Mouse (Mus musculus) cerebellum, postnatal 25 days (tissue): Measurements from ENCODE around the gene Nudt19.
"Not testable (repeated sequence)": the region's sequence is repeated elsewhere in the genome, so short reads cannot be mapped to it uniquely, and the experiment has no call there.

Source experiments
- DNase-seq, 2 experiments: peaks; one replicate each; pipeline ENCODE4 v3.0.0; 2021; ENCODE audit warnings: mixed read lengths in 2 of 2

Gene Nudt19

DNA sequence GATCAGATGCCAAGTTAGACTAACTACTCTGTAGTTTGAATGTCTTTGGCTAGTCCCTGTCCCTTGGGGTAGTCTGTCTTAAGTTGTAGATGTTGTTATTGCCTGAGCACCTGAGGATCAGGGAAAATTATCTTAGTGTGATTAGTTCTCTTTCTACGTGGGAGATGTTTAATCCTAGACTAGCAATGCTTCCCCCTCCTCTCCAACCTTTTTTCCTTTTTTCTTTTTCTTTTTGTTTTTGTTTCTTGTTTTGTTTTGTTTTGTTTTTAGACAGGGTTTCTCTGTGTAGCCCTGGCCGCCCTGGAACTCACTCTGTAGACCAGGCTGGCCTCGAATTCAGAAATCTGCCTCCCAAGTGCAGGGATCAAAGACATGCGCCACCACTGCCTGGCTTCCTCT is at the start of gene Nudt19:
Gene Nudt19, minus strand, starts transcription at position 100 of the 399 bp plus-strand sequence.
- no peak for DNase-seq

DNA sequence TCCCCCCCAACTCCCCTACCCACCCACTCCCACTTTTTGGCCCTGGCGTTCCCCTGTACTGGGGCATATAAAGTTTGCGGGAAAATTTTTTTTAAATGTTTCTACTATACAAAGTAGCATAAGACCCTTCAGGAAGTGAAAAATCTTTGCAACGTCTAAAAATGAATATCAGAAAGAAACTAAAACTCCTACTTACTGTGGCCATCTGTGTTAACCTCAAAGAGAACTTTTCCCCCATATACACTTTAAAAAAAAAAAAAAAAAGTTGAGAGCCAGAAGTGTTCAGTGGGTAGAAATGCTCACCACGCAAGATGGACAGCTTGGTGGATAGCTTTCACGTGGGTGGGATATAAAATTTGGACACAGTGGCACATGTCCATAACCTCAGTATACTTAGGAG is 46.7 kb upstream of the Nudt19 start:
- no peak for DNase-seq

DNA sequence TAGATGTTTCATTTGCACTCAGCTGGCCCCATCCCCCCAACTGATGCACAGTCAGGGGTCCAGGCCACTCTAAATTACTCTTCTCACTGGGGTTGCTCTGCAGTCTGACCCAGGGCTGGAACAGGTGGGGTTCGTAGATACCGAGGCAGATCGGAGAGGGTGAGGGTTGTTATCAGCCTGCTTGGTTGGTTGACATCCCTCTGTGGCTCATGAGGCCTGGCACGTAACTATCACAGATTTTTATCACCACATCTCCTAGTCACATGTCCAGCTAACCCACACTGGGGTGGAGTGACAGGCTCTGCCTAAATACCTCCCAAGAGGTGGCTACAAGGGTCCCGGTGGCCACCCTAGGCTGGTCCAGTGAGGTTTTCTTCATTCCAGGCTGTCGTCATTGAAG is 45.0 kb upstream of the Nudt19 start:
- no peak for DNase-seq

DNA sequence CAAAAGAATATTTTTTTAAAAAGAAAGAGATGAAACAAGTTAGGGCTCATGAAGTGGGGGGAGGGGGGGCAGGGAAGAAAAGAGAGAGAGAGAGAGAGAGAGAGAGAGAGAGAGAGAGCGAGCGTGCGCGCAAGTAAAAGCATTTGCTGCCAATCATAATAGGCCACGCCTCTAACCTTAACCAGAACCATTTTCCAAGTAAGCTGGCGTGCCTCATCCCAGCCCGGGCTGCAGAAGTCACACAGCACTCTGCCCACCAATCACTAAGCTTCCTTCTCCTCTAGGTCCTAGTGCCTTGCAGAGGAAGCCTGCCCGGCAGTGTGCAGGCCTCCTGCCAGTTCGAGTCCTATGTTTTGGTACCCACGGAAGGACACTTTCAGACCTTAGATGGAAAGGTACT is 43.9 kb upstream of the Nudt19 start:
- no peak for DNase-seq

DNA sequence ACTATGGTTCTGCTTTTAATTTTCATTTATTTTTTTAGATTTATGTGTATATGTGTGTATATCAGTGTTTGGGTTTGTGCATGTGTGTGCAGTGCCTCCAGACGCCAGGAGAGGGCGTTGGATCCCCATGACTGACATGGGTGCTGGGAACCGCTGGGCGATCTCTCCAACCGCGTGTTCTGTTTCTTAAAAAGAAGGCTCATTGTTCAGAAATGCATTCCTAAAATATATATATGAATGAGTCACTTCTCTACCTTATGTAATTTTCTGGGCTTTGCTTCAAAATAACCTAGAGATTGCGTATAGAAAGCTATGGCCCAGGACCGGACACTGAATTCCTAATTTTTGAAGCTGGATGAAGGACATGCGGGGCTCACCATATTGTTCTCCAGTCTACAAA is 43.4 kb upstream of the Nudt19 start:
- no peak for DNase-seq

DNA sequence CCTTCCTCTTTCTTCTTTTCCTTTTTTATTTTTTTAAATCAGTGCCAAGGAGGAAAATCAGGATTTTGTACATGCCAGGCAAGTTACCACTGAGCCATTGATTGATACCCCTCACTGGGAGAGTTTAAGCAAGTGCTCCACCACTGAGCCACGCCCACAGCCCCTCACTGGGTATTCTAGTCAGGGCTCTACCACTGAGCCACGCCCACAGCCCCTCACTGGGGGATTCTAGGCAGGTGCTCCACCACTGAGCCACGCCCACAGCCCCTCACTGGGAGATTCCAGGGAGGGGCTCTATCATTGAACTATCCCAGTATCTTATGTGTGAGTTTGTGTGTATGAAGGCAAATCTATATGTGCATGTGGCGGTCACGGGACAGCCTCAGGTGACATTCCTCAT is 38.2 kb upstream of the Nudt19 start:
- no peak for DNase-seq

DNA sequence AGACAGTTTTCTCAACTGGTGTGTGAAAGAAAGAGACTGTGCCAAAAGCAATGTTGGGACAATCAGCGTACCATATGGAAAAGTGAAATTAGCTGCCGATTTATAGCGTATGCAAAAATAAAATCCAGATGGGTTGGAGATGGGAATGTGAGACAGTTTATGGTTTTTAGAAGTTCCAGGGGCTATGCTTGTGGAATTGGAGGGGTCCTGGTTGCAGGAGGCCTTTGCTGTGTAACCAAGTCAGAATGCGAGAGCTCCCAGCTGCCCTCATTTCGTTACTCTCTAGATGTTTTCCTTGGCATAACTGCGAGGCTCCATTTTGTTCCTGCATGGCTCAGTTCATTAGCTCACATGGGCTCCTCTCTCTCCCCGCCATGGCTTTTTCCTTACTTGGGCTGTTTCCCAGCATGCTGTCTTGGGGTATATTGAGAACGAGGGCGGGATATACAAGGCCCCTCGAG is 34.7 kb upstream of the Nudt19 start:
- no peak for DNase-seq

DNA sequence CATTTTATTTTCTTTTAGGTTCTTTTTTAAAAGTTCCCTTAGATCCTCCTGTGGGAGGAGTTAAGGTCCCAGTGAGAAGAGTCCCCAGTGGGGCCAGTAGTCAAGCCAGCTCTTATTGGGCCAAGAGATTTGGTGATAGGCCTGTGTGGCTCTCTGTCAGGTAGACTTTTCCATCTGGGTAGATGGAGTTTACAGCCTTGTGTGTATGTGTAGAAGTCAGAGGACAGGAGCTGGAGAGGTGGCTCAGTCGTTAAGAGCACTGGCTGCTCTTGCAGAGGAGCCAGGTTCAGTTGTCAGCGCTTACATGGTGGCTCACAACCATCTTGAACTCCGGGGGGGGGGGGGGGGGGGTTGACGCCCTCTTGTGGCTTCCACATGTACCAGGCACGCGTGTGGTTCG is 33.4 kb upstream of the Nudt19 start:
- no peak for DNase-seq

DNA sequence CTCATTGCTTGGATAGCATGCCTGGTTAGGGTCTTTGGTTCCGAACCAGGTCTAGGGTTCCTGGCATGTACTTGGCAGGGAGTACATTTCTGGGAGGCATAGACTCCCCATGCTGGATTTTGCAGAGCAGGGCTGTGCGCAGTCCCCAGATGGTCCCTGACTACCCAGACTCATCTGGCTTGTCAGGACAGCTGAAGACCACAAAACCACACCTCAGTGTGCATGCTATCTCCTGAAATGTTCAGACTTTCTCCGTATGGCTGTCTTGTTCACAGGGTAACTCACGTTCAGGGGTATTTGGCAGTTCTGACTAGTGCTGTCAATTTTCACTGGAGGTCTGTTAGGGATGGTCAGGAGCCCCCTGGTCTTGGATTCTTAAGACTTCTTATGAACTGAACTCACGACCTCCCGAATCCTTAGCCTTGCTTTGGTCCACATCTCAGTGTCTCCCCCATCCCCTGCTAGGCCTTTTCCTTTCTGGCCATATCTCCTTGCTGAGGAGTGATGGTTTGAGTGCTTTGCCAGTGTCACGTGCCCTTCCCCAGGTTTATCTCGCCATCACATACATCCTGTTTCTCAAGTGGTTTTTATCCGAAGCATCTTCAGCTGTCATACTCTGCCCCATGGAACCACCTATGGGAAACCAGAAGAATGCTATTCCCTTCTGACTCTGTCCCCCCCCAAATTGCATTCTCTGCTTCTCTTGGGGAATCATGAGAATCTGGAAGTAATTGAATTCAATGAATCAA is 32.8 kb upstream of the Nudt19 start:
- no peak for DNase-seq

DNA sequence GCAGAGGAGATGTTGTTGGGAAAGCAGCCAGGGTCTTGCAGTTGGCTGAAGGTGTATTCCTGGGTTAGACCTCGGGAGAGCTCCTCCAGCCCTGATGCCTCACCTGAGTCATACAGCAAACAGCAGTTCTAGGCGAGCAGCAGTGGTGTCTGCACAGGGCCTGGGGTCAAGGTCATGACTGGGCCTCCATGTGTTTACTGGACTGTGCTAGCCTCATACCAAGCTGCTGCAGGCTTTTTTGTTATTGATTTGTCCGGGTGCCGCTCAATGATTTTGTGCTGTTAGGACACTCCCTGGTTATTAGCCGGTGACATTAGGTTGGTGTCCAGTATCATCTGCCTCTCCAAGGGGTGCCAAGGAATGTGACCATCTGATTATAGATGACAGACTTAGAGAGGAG is 31.6 kb upstream of the Nudt19 start:
- no peak for DNase-seq

DNA sequence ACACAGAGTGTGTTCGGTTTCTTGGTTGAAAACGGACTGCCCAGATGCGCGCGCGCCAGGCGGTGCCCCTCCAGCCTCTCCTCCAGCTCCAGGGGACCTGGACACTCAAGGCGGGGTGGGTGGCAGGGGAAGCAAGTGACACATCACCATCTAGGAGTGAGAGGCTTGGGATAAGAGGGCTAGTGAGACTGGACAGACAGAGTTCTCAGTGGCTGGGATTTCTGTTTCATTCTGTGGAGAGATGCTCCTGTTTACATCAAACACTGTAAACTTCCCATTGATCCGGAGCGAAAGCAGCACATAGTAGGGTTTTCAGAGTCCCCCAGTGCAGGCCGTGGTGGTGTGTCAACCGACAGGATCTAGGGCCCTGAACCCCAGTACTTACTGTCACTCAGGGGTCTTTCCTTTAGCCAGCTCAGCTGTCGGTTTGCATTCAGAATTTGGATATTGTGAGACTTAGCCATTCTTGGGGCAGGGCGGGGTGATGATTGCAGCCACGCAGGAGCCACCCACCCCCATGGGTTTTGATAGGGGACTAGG is 30.9 kb upstream of the Nudt19 start:
- DNase-seq, result no peak

DNA sequence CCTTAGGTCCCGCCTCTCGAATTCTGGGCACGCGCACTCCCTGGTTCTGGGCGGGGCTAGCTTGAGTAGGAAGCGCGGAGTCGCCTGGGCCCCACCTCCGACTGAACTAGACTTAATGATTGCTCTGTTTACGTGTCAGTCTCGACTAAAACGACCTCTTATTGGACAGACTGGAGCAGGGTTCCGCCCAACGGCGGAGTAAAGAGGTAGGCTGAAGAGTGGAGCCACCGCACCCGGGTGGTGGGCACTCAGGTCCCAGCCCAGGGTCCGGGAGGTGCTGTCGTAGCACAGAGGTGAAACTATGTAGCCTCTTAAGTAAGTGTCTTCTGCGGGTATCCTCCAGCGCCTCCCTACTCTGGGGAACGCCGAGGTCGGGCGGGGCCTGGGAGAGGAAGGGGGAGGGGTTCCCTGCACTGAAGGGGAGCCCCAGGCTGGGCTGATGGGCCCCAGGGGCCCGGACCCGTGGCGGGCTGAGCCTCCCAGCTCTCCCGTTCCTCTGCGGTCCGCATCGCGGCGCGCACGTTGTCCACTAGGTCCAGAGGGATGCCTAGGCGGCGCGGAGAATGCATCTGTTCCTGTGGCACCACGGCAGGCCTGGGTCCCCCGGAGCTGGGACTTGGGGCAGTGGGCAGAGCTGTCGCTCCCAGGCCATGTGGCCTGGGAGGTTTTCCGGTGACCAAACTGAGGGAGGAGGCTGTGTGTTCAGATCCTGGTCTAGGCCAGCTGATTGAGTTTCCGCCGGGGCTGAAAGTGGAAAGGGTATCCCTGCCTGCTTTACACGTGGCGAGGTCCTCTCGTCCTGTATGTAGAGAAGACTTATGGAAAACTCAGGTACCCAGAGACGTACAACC is 30.2 kb upstream of the Nudt19 start, which contains the start of gene Ankrd27:
Gene Ankrd27, plus strand, starts transcription at position 190 of the 851 bp plus-strand sequence.
- DNase-seq, result peak; percentile 94

DNA sequence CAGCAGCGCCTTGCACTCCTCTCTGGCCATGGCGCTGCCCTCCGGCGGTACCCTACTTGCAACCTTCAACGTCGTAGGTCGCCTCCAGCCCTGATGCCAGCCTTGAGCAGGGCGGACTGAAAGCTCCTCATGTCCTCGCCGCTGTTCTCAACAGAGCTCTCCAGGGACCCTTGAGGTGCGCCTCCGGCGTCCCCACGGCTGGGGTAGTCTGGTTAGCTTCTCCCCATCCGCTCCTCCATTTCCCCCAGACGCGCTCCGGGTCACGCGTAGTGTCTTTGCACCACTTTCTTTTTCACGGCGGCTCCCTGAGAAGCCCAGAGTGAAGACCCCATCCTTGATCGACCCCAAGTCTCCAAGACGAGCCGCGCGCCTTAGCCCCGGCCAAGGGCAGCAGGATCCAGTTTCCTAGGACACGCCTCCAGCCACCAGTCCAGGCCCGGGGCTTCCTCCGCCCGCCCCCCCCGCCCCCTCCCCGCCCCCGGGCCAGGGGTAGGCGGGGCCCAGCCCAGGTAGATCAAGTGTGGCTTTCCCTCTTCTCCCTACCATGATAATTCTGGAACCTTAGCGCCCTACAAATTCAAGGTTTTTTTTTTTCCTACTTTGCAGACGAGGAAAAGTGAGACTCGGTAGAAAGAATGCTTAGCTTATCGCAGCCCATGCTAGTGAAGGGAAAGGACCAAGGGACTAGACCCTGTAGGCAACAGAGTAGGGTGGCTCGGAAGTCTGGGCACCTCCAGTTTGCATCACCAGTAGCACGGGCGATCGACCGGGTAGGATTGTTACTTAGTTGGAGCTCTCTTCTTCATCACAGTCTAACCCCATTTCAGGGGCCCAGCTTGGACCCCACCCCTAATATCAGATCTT is 29.3 kb upstream of the Nudt19 start, which contains the start of gene Rgs9bp:
Gene Rgs9bp, minus strand, starts transcription at position 392 of the 864 bp plus-strand sequence.
- peak in 1 of 2 experiments; percentile 43 for DNase-seq

DNA sequence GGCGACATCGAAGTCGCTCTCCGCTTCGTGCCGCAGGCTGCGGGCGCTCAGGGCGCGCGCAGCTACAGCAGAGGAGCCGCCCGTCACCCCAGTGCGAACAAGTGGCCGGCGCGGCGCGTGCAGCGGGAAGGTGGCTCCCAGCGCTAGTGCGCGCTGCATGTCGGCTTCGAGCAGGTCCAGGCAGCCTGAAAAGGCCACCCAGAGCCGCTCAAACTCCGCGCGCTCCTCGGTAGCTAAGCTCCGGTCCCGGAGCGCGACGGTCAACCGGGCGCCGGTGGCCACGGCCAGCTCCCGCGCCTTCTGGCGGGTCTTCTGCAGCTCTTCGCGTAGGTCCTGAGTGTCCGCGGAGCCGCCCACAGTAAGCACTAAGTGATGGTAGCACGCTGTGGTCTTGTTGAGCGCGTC is 28.7 kb upstream of the Nudt19 start:
- peak; percentile 35 to 43 for DNase-seq

DNA sequence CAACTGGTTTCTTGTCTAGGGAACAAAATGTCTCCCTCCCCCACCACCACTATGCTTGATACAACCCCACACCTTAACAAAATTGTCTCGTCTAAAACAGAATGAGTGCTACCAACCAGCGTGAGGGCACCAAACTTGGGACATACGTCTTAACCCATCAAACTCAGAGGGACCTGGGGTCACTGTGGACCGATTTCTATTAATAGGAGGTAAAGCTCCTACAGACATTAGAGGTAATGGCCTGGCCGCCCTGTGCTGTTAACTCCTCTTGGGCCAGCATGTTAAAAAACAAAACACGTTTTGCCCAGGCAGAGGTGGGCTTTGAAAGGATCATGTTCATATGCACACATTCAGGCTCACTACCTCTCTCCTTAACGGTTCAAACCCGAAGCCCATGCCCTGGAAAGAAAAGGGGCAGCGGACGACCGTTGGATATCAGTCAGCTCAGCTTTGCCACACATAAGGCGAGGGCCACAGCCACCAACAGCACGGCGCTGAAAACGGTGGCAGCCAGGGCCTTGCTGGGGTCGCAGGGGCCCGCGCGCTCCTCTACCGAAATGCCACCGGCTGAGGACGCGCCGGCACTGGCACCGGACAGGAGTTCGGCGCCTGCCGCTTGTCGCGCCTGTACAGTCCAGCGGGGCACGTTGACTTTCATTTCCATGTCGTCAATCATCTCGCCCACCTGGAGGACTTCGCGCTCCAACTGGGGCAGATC is 28.1 kb upstream of the Nudt19 start:
- no peak for DNase-seq

DNA sequence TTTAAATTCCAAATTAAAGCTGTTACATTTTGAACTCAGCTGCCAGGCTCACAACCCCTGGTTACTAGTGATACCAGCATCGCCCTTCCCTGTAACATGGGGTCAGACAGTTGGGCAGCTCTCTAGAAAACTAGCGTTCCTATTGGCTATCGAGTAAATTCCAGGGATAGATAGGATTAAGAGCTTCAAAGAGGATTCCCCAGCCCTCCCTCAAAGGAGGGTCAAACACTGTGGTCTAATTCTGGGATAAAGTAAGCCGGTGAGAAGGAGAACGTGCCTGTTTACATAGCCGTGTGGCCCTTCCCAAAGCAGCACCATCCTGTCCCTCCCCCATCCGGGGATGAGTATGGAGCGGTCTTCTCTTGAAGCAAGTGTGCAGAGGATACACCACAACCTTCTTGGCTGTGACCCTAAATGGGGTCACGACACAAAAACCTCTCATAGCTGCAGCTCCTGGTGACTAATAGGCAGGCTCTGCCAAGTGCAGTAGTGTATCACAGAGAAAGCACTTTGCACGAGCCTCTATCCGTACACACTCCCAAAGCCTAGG is 27.4 kb upstream of the Nudt19 start:
- DNase-seq, result no peak

DNA sequence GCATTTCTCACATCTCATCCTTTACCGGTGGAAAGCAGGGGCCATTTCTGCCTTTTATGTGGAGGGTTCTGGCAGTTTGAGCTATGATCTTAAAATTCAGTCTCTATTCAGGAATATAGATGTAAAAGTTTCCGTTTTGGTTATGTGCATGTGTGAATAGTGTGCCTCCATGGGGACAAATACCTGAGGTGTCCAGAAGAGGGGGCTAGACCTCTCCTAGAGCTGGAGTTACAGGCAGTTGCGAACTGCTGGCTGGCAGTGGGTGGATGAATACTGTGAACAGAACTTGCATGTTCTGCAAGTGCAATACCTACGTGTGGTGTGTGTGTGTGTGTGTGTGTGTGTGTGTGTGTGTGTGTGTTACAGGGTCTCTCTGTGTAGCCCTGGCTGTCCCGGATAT is 26.6 kb upstream of the Nudt19 start:
- no peak for DNase-seq

DNA sequence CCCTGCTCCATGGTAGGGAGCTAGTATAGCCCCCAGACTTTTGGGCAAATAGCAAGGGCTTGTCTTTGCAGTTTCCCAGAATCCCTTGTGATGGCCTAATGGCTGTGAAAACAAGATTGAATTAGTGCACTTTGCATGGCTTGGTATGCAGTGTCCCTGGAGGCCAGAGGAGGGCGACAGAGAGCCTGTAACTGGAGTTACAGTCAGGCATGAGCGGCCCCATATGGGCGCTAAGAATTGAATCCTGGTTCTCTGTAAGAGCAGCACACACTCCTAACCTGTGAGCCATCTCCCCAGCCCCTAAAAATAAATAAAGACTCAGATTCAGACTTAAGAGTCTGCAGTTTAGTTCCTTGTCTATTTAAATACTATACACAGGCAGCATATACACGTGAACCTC is 23.7 kb upstream of the Nudt19 start:
- DNase-seq, result peak; percentile 26 to 60

DNA sequence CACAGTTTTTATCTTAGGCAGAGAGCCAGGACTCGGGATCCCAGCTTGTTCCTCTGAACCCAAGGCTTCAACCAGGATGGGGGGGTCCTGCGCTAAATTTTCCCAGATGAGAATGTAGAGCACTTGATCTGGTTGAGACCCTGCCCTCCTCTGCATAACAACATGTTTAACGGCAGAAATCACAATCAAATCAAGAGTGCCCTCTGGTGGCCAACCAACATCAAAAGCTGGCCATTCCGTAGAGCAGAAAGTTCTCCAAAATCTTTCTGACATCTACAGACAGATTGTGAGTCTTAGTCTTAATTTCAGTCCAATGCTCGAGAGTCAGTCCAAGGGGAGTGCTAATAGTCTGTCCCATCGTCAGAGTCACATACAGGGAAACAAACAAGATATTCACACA is 14.8 kb upstream of the Nudt19 start:
- DNase-seq, result not testable (repeated sequence)

DNA sequence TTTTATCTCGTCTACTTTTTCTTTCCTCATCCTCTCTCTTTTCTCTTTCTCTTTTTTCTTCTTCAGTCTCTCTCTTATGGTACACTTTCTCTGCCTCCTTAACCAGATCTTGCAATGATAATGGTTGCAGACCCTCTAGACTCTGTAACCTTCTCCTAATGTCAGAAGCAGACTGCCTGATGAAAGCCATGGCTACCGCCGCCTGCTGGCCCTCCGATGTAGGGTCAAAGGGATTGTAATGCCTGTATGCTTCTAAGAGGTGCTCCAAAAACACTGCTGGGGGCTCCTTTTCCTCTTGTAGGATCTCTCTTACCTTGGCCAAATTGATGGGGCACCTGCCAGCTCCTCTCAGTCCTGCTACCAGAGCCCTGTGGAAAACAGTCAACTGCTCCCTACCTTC is 13.6 kb upstream of the Nudt19 start:
- DNase-seq, result not testable (repeated sequence)

DNA sequence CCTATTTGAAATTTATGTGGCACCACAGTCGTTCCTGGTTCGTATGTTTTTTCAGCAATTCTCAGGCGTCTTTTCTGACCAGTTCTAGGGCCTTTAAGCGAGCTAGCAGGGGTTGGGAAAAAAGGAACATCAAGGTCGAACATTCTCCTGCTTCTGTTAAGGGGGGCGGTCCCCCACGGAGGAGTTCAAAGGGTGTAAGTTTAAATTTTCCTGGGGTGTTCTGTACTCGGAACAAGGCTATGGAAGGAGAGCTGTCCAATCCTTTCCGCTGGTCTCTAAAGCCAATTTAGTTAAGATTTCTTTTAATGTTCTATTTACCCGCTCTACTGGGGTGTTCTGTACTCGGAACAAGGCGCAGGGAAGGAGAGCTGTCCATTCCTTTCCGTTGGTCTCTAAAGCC is 9.9 kb upstream of the Nudt19 start:
- DNase-seq, result not testable (repeated sequence)

DNA sequence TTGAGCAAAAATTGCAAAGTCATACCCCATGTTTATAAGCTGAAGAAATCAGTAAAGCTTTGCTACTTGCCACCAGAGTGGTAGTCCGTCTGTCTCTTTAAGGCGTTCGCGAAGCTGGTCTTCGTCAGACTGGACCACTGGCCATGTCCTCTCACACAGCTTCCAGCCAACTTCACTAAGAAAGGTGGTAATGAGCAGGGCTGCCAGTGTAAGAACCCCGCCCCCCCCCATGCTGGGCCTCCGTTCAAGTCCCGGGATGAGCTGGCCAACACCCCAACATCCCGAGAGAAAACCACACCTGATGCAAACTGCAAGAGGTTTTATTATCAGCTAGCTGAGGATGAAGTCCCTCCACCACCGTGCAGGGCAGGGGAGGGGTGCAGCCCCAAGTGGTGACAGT is 8.8 kb upstream of the Nudt19 start:
- not testable (repeated sequence) for DNase-seq
